Mouse (Mus musculus): ENCODE data around the gene Ddx23.

Ddx23 gene

DNA sequence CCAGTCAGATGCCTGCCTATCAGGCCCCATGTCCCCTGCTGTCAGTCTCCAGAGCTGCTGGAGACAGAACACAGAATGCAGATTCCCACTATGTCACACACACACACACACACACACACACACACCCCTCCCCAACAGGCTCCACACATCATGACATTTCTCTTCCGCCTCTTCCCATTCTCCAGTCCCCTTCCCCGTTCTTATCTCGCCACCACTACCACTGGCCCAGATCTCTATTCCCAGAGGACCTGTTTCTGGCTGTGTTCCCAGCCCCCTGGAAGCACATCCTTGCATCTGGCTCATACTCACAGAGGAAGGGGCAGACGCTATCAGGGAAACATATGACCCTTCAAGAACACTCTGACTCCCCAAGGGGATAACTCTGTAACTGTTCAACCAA, 55.1 kb downstream of the Ddx23 start:
- DNase-seq (ENCODE audit: low spot score) = no peak

DNA sequence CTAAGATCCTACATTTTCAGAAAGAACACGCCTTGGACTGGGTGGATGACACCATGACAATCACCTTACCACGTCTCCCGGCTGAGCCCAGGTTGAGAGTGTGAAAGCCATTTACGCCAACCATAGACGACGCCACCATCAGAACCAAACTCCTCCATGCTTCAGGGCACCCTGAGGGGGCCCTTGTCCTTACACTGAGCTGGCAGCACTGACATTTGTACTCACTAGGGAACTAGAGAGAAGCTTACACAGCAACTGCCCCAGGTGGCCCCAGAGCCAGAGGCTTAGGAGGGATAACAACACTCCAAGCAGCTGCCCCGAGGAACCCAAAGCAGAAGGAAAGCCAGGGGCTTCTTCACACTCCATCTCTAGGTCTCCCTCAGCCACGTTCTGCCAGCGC, 56.0 kb downstream of the Ddx23 start:
- no peak for DNase-seq (ENCODE audit: low spot score)

DNA sequence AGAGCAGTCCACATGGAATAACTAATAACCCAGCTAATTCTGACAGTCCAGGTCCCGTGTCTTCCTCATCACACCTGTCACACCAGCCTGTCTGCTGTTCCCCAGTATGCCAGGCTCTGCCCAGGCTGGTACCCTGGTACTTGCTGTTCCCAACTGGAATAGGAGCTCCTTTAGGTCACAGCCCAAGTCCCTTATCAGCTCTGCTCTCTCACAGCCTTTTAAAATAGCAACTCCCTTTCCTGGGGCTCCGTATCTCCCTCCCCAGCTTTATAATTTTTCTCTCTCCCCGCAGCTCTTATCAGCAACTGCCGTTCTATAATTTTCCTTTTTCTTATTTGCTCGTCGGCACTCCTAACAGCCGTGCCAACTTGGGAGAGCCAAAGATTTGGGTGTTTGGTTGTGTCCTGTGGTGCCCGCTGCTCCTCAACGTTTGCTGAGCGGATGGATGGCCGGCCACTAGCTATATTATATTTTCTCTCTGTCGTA, 56.6 kb downstream of the Ddx23 start:
- no peak for DNase-seq (ENCODE audit: low spot score)

DNA sequence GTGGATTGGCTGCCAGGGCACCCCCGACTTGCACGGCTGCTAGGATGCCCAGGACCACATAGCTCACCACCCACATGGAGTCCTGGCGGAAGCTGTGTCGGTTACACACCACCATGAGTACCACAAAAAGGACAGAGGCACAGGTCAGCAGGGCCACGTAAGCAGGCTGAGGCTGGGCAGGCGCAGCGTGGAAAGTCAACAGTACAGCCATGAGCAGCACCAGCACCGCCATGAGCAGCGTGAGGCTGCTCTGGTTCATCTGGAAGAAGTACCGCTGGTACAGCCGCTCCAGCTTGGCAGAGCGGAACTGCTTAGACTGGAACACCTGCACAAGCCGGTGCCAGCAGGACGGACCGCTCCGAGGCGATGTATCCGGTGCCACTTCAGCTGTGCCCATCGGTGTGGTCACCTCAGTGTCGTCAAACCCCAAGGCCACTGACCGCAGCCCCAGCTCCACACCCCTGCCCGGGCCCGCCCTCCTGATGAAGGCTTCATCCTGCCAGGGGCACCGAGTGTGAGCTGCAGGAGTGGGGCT, 58.6 kb downstream of the Ddx23 start:
- no peak for DNase-seq (ENCODE audit: low spot score)

DNA sequence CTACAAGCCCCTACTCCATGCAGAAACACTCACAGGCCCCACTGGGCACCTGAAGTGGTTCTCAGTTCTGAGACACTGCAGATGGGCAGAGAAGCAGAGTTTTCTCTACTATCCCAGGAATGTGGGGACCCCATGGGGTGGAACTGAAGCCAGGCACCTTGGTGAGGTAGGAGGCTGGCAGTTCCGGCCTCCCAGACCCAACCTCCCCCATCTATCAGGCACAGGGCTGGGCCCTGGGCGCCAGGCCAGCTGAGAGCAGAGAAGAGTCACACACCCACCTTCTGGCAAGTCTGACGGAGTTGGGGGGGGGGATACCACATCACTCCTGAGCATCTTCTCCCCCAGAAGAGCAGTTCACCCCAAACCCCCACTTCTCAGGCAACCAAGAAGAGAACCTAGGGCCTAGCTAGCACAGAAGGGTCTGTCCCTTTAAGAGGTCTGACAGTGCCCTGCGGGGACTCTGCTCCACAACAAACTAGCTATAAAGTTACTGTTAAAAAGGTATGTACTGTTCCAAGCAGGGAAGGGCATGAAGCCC, 59.7 kb downstream of the Ddx23 start:
- no peak for DNase-seq (ENCODE audit: low spot score)

DNA sequence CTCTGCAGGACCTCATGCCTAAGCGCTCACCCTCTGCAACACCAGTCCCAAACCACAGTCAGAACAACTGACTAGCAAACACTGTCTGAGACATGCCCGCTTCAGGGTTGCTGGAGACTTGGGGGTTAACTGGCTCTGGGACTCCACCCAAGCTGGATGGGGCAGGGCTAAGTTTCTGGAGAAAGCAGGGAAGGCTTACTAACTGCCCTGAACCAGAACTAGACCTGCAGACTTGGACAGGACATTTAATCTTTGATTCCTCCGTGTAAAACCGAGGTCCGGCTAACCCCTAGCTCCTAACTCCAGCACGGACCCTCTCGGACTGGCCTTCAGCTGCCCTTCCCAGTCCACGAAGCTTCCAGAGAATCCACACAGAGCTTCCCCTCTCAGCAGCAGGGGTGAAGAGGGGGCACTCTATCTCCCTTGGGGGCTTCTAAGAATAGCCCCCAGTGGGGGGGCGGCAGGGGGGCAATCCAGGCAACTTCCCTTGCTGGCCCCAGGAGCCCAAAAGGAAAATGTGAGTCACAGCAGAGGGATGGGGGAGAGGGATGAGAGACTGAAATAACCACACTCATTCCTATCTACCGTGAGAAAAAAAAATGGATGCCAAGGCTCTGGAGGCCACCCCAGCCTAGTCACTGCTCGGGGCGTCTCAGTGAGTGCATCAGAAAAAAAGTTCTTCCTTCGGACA, 60.4 kb downstream of the Ddx23 start:
- DNase-seq (ENCODE audit: low spot score) = no peak

DNA sequence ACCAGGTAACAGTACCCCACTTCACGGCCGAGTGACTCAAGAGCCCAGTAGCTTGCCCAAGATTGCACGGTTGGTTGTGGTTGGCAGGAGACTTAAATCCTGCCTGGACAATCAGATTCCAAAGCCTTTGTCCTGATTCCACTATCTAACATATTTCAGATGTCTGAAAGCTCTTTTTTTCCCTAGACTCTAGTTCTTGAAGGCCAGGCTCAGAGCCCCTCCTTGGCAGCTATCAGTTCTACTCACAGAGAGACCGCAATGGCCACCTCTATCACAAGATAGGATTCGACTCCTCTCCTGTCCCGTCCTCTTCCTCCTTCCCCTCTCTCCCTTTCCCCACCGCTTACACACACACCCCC, 60.9 kb downstream of the Ddx23 start:
- no peak for DNase-seq (ENCODE audit: low spot score)

DNA sequence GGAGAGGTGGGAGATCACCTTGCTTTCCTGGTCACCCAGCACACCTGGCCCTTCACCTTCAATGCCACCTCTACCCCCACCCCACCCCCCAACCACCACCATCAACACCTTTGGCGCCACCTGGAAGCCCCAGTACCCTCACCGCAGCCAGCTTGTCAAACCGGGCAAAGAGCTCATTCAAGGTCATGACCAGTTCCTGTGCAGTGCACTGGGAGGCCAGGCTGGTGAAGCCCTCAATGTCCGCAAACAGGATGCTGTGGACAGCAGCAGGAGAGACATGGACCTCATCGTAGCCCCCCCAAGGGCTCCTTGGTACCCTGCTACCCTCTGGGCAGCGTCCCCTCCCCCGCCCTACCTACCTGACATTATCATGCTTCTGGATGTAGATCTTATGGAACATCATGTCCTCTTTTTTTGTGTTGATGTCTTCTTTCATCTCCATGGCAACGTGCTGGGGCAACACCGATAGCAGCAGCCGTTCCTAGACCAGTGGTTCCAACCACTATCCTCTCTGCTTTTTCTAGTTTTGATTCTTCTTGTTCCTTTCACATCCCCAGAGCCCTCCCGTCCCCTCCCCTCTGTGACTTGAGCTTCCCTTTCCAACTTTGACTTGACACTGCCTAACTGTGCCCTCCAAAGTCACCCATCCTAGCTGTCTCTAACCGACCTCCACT, 62.5 kb downstream of the Ddx23 start:
- DNase-seq (ENCODE audit: low spot score) = no peak

DNA sequence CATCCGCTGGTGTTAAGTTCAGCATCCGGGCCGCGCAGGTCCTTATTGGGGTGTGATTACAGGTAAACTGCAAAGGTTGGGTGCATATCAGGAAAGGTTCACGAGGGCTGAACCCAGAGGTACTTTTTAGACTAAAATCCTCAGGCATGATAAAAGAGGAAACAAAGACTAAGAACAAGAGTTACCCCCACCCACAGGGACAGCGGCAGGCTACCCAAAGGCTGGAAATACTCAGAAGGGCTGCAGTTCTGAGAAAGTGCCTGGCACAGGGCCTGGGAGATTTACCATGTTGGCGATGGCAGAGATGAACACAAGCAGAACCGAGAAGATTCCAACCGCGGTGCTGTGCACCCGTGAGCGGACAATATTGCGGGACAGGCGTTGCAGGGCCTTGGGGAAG, 66.1 kb downstream of the Ddx23 start:
- no peak for DNase-seq (ENCODE audit: low spot score)

All from urinary bladder, postnatal 25 days (tissue).